Mouse (Mus musculus) megakaryocyte, embryonic 14.5 days (primary cell): Measurements from ENCODE around the gene Adm2.

Experiments used
- FLI1 ChIP-seq: IDR thresholded peaks from 2 replicates; pipeline ENCODE4 v1.6.1; 2012; ENCODE audit warnings: low read length, inconsistent platforms, mixed read lengths
- GATA1 ChIP-seq: IDR thresholded peaks from 3 replicates; pipeline ENCODE4 v1.6.1; 2012; ENCODE audit warnings: mixed read lengths, low read length, inconsistent platforms, borderline replicate concordance

DNA sequence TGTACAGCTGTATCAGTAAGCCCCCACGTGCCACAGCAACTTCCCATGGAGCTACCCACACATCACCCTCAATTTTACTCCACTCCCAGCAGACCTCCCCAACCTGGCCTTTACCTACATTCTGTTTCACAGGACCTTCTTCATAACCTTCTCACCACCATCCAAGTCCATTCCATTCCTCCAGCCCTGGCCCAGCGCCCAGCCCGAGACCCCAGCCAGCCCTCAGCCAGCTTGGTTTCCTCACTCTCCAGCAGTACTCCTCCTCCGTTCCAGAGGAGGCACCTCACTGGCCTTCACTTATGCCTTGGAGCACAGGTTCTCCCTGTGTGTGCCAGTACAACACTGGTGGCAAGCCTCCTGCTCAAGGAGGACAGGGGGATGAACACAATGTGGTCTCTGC is 9.2 kb upstream of the Adm2 start:
- TF ChIP-seq GATA1 (no peak), FLI1 (no peak)
